Mouse (Mus musculus): ENCODE measurements around the gene Cntnap5a.

Gene Cntnap5a

DNA sequence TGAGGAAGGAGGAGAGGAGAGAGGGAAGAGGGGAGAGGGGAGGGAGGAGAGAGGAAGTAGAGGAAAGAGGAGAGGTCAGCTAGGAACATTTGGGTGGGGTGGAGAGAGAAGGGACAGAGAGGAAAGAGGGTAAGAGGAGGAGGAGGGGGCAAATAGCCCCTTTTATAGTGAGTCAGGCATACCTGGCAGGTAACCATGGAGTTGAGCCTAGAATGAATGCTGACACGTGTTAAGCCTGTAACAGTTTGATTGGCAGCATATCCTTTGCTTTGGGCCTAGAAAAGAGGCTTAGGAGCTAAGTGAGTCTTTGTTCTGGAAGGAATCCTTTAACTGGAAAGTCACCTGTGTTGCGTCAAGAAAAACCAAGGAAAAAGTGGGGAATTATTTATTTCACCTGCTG, 681.6 kb downstream of the Cntnap5a start:
- no peak for DNase-seq (ENCODE audit: low spot score in 2 of 2)

DNA sequence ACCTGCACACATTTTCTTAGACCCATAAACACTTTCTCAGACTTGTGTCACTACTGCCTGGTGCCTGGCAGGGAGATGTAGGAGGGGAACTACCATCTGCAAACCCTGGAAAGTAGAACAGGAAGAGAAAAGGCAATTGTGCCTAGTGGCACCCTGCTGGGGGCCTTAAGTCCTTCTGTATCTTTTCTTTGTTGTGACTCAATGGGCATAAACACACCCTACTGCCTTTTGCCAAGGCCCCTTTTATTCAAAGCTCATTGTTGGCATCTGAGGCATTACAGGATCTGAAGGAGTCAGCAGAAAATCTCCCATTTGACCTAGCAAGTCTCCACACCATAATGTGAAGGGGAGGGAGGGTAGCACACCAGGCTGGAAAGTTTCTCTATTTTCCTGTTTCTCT, 682.2 kb downstream of the Cntnap5a start:
- DNase-seq (ENCODE audit: low spot score in 2 of 2): no peak

DNA sequence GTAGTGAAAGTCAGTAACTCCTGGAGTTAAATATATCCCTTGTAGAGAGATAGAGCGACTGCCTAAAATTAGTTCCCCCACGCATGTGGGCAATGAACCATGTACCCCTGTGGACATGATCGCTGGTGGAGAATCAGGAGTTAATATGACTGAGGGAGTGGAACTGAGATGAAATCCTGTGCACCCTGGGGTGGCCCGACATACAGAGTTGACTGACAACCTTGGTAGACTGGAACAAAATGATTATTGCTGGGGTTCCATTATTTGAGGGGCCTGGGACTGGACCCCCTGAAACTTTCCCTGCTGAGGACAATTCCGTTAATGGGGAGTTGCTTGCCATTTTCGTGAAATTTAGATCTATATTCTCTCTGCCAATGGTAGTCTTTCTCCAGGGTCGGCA, 683.0 kb downstream of the Cntnap5a start:
- DNase-seq (ENCODE audit: low spot score in 2 of 2): no peak

DNA sequence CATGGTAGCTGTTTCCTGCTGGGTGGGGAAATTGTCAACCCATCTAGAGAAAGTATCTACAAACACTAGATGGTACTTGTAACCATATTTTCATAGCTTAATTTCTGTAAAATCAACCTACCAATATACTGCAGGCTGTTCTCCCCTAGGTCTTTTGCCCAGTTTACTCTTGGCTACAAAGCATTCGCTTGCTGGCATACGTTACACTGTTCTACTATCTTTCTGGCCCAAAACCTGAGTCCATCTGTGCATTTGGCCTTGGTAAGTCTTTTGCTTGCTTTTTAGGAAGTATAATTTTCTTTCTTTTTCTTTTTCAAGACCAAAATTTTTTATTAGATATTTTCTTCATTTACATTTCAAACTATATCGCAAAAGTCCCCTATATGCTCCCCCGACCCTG, 686.3 kb downstream of the Cntnap5a start:
- DNase-seq (ENCODE audit: low spot score in 2 of 2): no peak

DNA sequence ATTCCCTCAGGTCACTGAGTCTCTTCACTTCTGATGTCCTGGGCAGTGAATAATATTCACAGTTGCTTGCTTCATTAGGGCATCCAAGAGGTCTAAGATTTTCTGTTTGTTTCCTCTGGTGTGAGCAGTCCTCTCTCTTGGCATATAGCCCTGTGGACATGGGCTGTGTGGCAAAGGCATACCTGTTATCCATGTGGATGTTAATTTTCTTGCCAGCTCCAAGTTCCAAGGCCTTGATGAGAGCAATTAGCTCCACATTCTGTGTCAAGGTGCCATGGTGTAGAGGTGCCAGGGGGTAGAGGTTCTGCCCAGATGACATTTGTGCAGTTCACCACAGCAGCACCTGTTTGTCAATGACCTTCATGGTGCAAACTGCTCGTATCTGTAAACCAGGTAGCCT, 689.0 kb downstream of the Cntnap5a start:
- DNase-seq (ENCODE audit: low spot score in 2 of 2): no peak

DNA sequence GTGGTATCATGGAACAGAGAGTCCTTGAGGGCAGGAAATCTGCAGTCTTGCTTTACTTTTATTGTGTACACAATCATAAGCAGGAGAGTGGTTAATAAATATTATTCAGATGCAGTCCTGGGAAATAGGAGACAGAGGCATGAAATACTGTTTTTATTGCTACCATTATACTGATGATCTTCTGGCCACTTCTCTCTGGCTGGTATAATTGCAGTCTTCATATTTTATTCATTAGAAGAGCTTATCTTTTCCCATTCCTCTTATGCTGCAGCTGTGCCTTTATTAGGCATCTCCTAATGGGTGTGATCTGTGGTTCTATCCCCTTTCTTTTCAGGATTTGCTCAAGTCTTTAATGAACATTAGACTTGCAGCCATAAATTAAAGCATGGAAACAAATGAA, 707.8 kb downstream of the Cntnap5a start:
- DNase-seq (ENCODE audit: low spot score in 2 of 2): no peak

DNA sequence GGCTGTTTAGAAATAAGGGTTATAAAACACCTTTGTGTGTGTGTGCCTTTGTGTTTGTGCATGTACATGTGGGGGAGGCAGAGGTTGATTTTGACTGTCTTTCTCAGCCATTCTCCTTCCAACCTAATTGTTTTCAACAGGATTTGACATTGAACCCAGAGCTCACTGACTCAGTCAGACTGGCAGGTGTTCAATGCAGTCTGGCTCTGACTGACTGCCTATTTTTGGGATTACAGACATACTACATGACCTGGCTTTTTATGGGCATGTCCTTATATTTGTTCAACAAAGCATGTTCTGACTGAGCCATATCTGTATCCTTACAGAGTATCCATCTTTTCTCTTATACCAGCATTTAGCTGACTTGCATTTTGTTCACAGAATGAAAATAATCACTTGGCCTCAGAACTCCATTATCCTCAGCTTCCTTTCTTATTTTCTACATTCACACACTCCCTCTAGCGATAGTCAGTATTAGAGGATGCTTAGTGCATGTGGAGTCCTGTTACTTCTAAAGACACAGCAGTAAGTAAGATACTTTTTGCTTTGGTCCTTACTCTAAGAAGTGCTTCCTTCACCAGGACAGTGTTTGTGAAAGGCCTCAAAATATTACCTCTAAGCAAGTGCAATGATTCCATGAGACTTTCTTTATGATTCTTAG, 717.6 kb downstream of the Cntnap5a start:
- no peak for DNase-seq (ENCODE audit: low spot score in 2 of 2)

DNA sequence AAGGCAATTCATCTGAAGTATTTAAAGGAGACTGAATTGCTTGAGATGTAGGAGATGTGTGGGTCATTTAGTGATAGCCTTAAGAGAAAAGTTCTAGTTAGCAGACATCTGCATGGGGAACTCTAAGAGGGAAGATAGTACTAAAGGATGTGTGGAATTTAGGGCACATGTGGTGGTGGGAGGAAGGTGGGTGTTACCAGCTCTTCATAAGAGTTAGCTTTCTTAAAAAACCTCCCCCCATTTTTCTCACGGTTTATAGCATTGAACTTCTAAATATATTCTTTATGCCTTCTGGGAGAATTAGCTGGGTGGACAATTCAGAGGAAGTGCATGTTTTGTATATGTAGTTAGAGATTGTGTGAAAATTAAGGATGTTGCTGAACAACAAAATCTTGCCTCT, 725.3 kb downstream of the Cntnap5a start:
- DNase-seq (ENCODE audit: low spot score in 2 of 2): no peak

DNA sequence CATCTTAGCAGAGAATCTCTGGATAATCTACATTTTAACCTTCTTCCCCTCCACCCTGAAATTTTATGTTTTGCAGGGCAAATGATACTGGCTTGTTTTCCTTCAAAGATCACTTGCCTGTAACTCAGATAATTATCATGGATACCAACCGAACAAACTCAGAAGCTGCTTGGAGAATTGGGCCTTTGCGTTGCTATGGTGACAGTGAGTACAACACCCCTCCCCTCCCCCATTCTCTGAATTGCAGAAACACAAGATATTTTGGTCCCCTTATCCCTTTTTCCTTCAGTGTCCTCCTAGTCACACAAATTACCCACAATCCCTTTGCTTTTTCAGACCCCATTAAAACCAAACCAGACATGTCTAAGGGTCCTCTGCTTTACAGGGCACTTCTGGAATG, 743.8 kb downstream of the Cntnap5a start:
- DNase-seq (ENCODE audit: low spot score in 2 of 2): no peak

DNA sequence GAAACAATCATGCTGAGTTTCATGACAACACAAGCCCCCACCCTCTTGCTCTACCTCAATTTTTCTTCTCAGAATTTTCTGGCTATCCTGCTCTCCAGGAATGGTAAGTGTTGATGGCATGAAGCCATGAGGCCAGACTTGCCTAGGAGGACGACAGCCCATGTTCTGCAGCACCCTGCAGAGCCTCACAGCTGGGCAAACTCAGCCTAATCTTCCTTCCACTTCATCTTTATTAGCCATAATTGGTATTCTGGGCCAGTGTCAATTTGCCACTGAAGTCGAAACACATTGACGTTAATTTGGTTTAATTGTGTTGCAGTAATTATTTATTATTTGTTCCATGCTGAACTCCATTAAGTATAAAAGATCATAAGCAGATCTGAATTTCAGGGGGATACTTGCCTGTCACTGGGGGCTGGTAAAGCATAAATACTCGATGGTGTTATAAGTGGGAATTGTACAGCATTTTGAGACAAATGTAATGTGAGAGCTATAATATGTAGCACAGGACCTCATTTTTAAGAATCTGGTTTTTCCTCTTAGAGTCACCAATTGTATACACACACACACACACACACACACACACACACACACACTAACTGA, 770.7 kb downstream of the Cntnap5a start:
- no peak for DNase-seq (ENCODE audit: low spot score in 2 of 2)

DNA sequence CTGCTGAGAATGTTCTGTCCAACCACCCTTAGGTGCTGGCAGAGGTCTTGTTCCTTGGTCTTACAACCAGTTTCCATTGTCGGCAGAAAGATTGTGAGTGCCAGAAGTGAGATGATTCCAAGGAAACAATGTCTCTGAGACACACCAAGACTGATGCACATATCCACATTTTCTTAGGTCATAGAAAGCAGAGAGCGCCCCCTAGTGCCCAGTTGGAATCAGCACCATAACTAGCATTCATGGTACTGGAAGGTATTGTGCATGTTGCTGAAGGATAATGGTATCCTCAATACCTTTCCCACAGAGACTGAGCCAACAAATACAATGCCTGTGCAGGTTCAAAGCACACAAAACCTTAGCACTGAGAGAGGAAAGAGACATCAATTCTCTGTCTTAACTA, 793.1 kb downstream of the Cntnap5a start:
- DNase-seq (ENCODE audit: low spot score in 2 of 2): peak; percentile 45 to 63

DNA sequence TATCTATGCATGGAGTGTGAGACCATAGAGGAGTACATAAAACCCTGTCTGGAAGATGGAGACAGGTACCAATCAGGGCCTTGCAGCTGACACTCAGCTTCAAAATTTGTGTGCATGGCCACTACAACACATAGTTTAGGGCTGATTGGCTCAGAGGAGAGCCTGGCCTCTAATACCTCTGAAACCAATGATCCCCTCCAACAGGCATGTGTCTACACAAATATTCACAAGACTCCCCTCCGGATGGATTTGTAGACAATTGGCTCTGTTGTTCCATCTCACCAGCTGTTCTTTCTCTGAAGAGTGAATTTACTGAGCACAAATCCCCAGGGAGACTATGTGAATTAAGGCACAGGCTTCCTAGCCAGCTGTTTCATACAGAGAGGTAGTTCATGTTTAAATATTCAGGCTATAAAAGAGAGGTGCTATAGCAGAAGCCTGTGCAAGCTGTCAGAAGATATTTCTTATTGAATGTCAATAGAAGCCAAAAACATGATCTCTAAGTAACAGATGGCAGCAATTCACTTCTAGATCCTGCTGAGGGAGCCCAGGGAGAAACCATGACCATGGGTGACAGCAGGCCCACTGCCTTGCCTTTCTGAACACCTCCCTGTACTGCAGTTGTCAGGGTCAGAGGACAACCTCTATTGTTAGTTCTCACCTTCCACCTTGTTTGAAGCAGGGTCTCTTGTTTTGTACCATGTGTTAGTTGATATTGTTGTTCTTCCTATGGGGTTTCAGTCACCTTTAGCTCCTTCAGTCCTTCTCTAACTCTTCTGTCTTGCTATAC, 804.4 kb downstream of the Cntnap5a start:
- no peak for DNase-seq (ENCODE audit: low spot score in 2 of 2)

DNA sequence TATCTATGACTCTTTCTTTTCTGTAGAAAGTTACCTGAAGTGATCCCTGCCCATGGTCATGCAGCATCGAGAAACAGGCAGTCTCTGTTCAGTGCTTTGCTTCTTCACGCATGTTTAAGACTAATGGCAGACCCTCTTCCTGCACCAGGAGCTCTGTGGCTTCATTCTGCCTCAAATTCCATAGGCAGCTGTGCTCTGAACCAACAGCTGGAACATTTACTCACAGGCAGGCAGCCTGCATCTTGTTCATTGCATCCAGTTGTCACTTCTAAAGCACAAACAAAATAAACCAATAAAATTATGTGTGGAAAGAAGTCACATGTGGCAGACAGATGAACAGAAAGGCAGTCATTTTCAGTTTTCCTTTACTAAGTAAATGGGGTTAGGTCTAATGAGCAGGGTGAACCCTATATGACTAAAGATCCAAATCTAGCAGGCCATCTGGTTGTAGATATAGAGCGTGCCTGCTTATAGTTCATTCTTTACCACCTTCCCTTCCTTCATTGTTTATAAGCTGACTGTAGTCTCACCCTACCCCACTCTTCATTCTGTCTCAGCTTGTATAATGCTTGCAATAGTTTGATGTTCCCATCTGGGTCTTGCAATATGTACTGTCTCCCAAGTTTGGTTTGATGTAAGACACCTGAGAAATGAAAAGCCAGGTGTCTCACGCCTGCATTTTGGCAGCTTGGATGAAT, 893.6 kb downstream of the Cntnap5a start:
- DNase-seq (ENCODE audit: low spot score in 2 of 2): no peak

DNA sequence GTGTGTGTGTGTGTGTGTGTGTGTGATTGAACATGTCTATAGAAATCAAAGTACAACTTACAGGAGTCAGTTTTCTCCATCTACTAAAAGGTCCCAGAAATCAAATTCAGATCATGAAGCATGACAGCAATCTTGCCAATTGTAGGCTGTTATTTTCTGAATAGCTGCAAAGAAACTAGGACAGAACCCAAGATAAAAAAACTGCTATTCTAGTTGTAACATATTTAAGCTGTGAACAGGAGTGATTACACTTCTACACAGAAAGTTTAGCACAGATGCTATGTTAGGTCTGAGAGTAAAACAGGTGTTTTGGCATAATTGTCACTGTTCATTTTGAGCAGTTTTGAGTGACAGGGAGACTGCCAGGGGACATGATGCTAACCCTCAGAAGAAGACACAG, 931.7 kb downstream of the Cntnap5a start:
- no peak for DNase-seq (ENCODE audit: low spot score in 2 of 2)

Data from frontal cortex, postnatal 25 days (tissue).